Mouse (Mus musculus) midbrain, embryonic 14.5 days (tissue): ENCODE results near the gene Slc16a14. TPM values are rescaled to one million over a fixed set of nuclear protein-coding genes. Genes with fewer than 3 reads are reported as not detected.

Experiments
- ATAC-seq: fragments of 200-750 bp; cut with Nextera tagmentation; 2 replicates; pipeline ENCODE4 v1.8.0; 2017; ENCODE audit warnings: moderate number of reproducible peaks, moderate library complexity; ENCODE audit not compliant: low FRiP score, low TSS enrichment
- DNase-seq: peaks from one replicate; pipeline ENCODE4 v3.0.0-alpha.2; 2015
- H3K27ac ChIP-seq: fragments of 300-500 bp; sonication (generic); replicated peaks from 2 replicates; pipeline ENCODE4 v1.5.1; 2014; ENCODE audit warnings: mild to moderate bottlenecking, low read depth, low read length, moderate library complexity
- H3K27me3 ChIP-seq: fragments of 300-500 bp; sonication (generic); 2 replicates; pipeline ENCODE4 v1.6.1; 2014; ENCODE audit warnings: low read length, control low read depth, mixed read lengths; ENCODE audit not compliant: control insufficient read depth, insufficient read depth
- H3K36me3 ChIP-seq: fragments of 300-500 bp; sonication (generic); 2 replicates; pipeline ENCODE4 v1.6.1; 2014; ENCODE audit warnings: low read length, control low read depth; ENCODE audit not compliant: control insufficient read depth, insufficient read depth
- H3K4me1 ChIP-seq: fragments of 300-500 bp; sonication (generic); 2 replicates; pipeline ENCODE4 v1.6.1; 2014; ENCODE audit warnings: mild to moderate bottlenecking, antibody characterized with exemption, low read length, control low read depth; ENCODE audit not compliant: control insufficient read depth, insufficient read depth
- H3K4me2 ChIP-seq: fragments of 300-500 bp; sonication (generic); 2 replicates; pipeline ENCODE4 v1.6.1; 2014; ENCODE audit warnings: mild to moderate bottlenecking, low read length, moderate library complexity
- H3K4me3 ChIP-seq: fragments of 300-500 bp; sonication (generic); replicated peaks from 2 replicates; pipeline ENCODE4 v1.5.1; 2014; ENCODE audit warnings: low read depth, low read length
- H3K9ac ChIP-seq: fragments of 300-500 bp; sonication (generic); replicated peaks from 2 replicates; pipeline ENCODE4 v1.6.1; 2014; ENCODE audit warnings: mild to moderate bottlenecking, low read length, moderate library complexity
- H3K9me3 ChIP-seq: fragments of 300-500 bp; sonication (generic); 2 replicates; pipeline ENCODE4 v1.6.1; 2016; ENCODE audit warnings: low read length, control low read depth, mixed read lengths; ENCODE audit not compliant: control insufficient read depth
- WGBS: fragments of 180-500 bp; shearing (Covaris S2); extraction: QIAGEN DNeasy Blood & Tissue Kit; methylation state at CpG from one replicate; pipeline ENCODE4 v1.1.7; 2014; 5-methylcytosine and 5-hydroxymethylcytosine counted together
- polyA plus RNA-seq: library from polyadenylated mRNA; unstranded; fragments of >200 nt; fragmentation: Nextera tagmentation; extraction: Ambion mirVana; gene quantifications from 2 replicates; pipeline ENCODE4 v1.2.1, GENCODE M21; 2014

Slc16a14 gene
- polyA plus RNA-seq, 1 experiment from 2014 or later, result 20.5 TPM

GRCm38 (mm10) chr1:84882066-84882532 lies 52.8 kb downstream of the Slc16a14 start:
- no peak for ATAC-seq
- H3K27me3 ChIP-seq, result no peaks in the 10 kb centered on the region

GRCm38 (mm10) chr1:84881248-84882065 lies 53.5 kb downstream of the Slc16a14 start:
- DNase-seq, result no peak
- H3K4me3 ChIP-seq, result no peak overlapping the region
- H3K36me3 ChIP-seq, result no peaks in the 10 kb centered on the region
- ATAC-seq, result no peak
- no peaks in the 10 kb centered on the region for H3K27me3 ChIP-seq
- no peaks in the 10 kb centered on the region; the same call in 1 of the 2 replicates for H3K9me3 ChIP-seq
- H3K4me1 ChIP-seq, result no peaks in the 10 kb centered on the region
- no peak overlapping the region for H3K9ac ChIP-seq
- H3K27ac ChIP-seq, result no peak overlapping the region
- 64% methylated on average over 11 of the region's 11 CpGs for WGBS
- no peak overlapping the region for H3K4me2 ChIP-seq

More at GRCm38 (mm10) chr1:84882066-84882532, 52.8 kb downstream of the Slc16a14 start:
- H3K4me1 ChIP-seq, result no peaks in the 10 kb centered on the region
- no peak overlapping the region for H3K4me2 ChIP-seq
- no peak overlapping the region for H3K27ac ChIP-seq
- H3K9me3 ChIP-seq, result no peaks in the 10 kb centered on the region; the same call in 1 of the 2 replicates
- H3K9ac ChIP-seq, result no peak overlapping the region
- no peaks in the 10 kb centered on the region for H3K36me3 ChIP-seq
- DNase-seq, result no peak
- no peak overlapping the region for H3K4me3 ChIP-seq
- 26% methylated on average over 2 of the region's 2 CpGs for WGBS

GRCm38 (mm10) chr1:84879571-84880120 lies 55.3 kb downstream of the Slc16a14 start:
- WGBS, result 97% methylated on average over 8 of the region's 8 CpGs

DNA sequence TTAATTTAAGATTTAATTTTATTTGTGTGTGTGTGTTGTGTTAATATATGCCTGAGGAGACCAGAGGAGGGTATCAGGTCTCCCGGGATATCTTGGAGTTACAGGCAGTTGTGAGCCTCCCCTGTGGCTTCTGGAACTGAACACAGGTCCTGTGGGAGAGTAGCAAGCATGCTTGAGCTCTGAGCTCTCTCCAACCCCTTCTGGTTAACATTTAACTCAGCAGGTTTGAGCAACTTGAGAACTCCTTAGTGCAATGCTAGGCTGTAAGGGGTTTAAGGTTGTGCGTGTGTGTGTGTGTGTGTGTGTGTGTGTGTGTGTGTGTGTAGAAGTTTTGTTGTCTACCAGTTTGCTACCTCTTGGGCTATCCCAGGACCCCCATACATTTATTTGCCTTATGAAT lies 57.3 kb downstream of the Slc16a14 start:
- no peak overlapping the region for H3K4me3 ChIP-seq
- no peaks in the 10 kb centered on the region; the same call in 1 of the 2 replicates for H3K9me3 ChIP-seq
- no peaks in the 10 kb centered on the region for H3K4me1 ChIP-seq
- WGBS, result 94% methylated on average over 2 of the region's 2 CpGs
- no peaks in the 10 kb centered on the region for H3K27me3 ChIP-seq
- no peak overlapping the region for H3K4me2 ChIP-seq
- no peak overlapping the region for H3K27ac ChIP-seq
- no peak overlapping the region for H3K9ac ChIP-seq
- no peak for DNase-seq
- no peak for ATAC-seq
- no peaks in the 10 kb centered on the region for H3K36me3 ChIP-seq

More at GRCm38 (mm10) chr1:84879571-84880120, 55.3 kb downstream of the Slc16a14 start:
- H3K4me1 ChIP-seq, result no peaks in the 10 kb centered on the region
- no peak overlapping the region for H3K9ac ChIP-seq
- no peaks in the 10 kb centered on the region for H3K36me3 ChIP-seq
- ATAC-seq, result no peak
- no peaks in the 10 kb centered on the region; the same call in 1 of the 2 replicates for H3K9me3 ChIP-seq
- no peaks in the 10 kb centered on the region for H3K27me3 ChIP-seq
- H3K27ac ChIP-seq, result no peak overlapping the region
- DNase-seq, result no peak
- H3K4me3 ChIP-seq, result no peak overlapping the region
- no peak overlapping the region for H3K4me2 ChIP-seq

DNA sequence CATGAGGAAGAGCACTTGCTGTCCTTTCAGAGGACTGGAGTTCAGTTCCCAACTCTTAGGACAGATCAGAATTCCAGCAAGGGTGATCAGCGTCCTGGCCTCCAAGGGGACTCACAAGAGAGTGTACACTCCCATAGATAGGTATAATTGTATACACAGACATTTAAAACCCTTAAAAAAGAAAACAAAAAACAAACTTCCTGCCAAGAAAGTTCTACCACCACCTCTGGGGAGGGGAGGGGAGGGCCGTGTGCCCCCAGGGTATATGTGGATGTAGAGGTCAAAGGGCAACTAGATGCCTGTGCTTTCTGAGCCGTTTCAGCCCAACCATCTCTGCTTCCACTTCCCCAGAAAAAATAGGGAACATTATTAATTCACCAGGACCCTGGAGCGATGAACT lies 62.0 kb downstream of the Slc16a14 start:
- no peak for DNase-seq
- no peaks in the 10 kb centered on the region for H3K27me3 ChIP-seq
- no peak overlapping the region for H3K27ac ChIP-seq
- no peaks in the 10 kb centered on the region for H3K4me1 ChIP-seq
- H3K4me2 ChIP-seq, result no peak overlapping the region
- no peak overlapping the region for H3K9ac ChIP-seq
- ATAC-seq, result no peak
- no peaks in the 10 kb centered on the region for H3K36me3 ChIP-seq
- no peak overlapping the region for H3K4me3 ChIP-seq
- 73% methylated on average over 4 of the region's 4 CpGs for WGBS
- H3K9me3 ChIP-seq, result no peaks in the 10 kb centered on the region

DNA sequence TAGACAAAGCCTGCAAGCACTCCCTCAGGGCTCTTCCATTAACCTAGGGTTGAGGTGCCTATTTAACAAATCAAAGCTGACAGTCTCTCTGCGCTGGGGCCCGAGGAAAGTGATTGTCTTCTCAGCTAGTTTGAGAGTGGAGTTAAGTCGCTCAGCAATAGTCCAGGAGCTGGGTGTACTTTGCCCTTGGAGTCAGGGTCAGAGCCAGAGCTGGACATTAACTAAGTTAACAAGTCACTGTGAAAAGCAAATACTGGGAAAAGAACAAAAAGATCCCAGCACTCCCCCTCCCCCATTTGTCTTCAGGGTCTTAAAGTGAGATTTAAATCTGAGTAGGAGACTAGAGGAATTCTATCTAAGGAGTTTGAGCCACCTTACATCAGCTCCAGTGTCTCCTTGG lies 62.8 kb downstream of the Slc16a14 start:
- no peak for DNase-seq
- WGBS, result 25% methylated on average over 3 of the region's 3 CpGs
- H3K9ac ChIP-seq, result no peak overlapping the region

GRCm38 (mm10) chr1:84871131-84871530 lies 63.8 kb downstream of the Slc16a14 start:
- DNase-seq, result no peak

More for the DNA sequence above, 62.8 kb downstream of the Slc16a14 start:
- H3K36me3 ChIP-seq, result no peaks in the 10 kb centered on the region
- no peak overlapping the region for H3K27ac ChIP-seq
- H3K9me3 ChIP-seq, result no peaks in the 10 kb centered on the region
- H3K4me3 ChIP-seq, result no peak overlapping the region
- no peaks in the 10 kb centered on the region for H3K27me3 ChIP-seq
- ATAC-seq, result no peak
- no peak overlapping the region for H3K4me2 ChIP-seq
- no peaks in the 10 kb centered on the region for H3K4me1 ChIP-seq

DNA sequence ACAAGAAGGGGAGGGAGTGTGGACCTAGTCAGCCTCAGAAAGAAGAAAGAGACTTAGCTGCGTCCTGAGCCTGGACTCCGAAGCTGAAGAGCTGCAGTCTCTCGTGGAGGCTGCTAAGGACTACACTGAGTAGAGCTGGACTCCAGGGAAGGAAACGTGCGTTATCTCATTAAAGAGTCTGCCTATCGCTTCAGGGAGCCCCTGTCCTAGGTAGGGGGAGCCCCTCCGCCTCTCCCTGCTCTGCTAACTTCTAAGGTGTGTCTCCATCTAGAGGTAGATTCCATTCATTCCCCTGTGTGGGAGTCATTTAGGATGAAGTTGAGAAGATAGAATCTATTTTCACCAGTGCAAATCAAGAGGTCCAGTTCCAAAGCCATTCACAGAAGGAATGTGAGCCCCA lies 65.4 kb downstream of the Slc16a14 start:
- Histone ChIP-seq H3K4me2 (no peak overlapping the region), H3K9me3 (no peaks in the 10 kb centered on the region), H3K27me3 (no peaks in the 10 kb centered on the region), H3K4me1 (no peaks in the 10 kb centered on the region), H3K36me3 (no peaks in the 10 kb centered on the region), H3K27ac (no peak overlapping the region), H3K4me3 (no peak overlapping the region), H3K9ac (no peak overlapping the region)
- no peak for DNase-seq
- no peak for ATAC-seq
- WGBS, result 41% methylated on average over 7 of the region's 7 CpGs

More at GRCm38 (mm10) chr1:84871131-84871530, 63.8 kb downstream of the Slc16a14 start:
- no peak for ATAC-seq
- H3K9ac ChIP-seq, result no peak overlapping the region
- 72% methylated on average over 6 of the region's 6 CpGs for WGBS
- H3K4me2 ChIP-seq, result no peak overlapping the region
- H3K27ac ChIP-seq, result no peak overlapping the region
- no peak overlapping the region for H3K4me3 ChIP-seq
- H3K9me3 ChIP-seq, result no peaks in the 10 kb centered on the region
- H3K4me1 ChIP-seq, result no peaks in the 10 kb centered on the region
- no peaks in the 10 kb centered on the region for H3K36me3 ChIP-seq
- no peaks in the 10 kb centered on the region for H3K27me3 ChIP-seq
